Mouse (Mus musculus): ENCODE results near the gene Ccdc14. TPM values are rescaled to one million over a fixed set of nuclear protein-coding genes. Genes with fewer than 3 reads are reported as not detected.

Ccdc14 gene
- polyA plus RNA-seq, 1 experiment from 2014 or later, result 8.5 TPM

DNA sequence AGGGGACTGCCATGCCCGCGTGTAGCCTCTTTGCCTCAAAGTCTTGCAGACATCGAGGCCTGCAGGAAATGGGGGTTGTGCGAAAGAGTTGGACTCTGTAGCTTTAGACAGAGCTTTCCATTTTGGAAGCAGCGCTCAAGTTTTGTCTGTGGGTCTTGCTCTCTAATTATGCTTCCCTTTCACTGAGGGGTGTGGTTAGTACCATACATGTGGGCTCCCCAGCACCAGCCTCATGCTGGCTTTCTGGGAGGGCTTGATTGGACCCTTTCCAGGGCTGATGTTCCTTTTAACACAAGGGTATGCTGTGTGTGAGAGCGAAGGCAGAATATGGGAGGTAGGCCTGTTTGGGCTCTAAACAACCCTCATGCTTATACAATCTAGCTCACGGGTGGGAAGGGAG is 66.6 kb downstream of the Ccdc14 start:
- Histone ChIP-seq H3K4me3 (ENCODE audit: low read depth, low read length) (no peak overlapping the region), H3K9me3 (ENCODE audit: control insufficient read depth, low read depth, low read length) (no peaks in the 10 kb centered on the region), H3K9ac (replicated peaks; ENCODE audit: low read depth, low read length) (no peak overlapping the region), H3K27me3 (ENCODE audit: control insufficient read depth, insufficient read depth, low read length) (no peaks in the 10 kb centered on the region), H3K36me3 (ENCODE audit: control insufficient read depth, insufficient read depth, low read length) (no peaks in the 10 kb centered on the region), H3K27ac (ENCODE audit: low read length) (no peak overlapping the region), H3K4me2 (replicated peaks; ENCODE audit: low read depth, low read length) (no peak overlapping the region), H3K4me1 (ENCODE audit: control insufficient read depth, insufficient read depth, low read length) (no peaks in the 10 kb centered on the region)
- no peak for ATAC-seq (ENCODE audit: insufficient number of reproducible peaks, insufficient read depth, low FRiP score, low read depth)
- WGBS, result 84% methylated on average over 7 of the region's 7 CpGs

DNA sequence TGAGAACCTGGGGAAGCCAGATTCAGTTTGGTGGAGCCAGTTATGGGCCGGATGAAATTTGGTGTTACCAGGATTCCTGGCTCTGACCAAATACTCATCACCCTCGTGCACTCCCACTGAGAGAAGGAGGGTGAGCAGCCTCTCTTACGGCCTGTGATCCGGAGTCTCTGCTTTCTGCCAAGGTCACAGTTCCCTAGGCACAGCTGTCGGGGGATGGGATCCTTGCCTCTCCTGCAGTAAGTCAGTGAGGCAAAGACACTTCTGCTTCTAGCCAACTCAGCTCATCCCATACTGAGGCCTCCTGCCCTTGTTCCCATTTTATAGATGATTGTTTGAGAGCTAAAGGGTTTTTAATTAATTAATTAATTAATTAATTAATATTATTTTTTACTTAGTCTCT is 67.8 kb downstream of the Ccdc14 start:
- Histone ChIP-seq H3K4me2 (replicated peaks; ENCODE audit: low read depth, low read length) (no peak overlapping the region), H3K9me3 (ENCODE audit: control insufficient read depth, low read depth, low read length) (no peaks in the 10 kb centered on the region), H3K4me3 (ENCODE audit: low read depth, low read length) (no peak overlapping the region), H3K4me1 (ENCODE audit: control insufficient read depth, insufficient read depth, low read length) (no peaks in the 10 kb centered on the region), H3K36me3 (ENCODE audit: control insufficient read depth, insufficient read depth, low read length) (no peaks in the 10 kb centered on the region), H3K9ac (replicated peaks; ENCODE audit: low read depth, low read length) (no peak overlapping the region), H3K27me3 (ENCODE audit: control insufficient read depth, insufficient read depth, low read length) (no peaks in the 10 kb centered on the region), H3K27ac (ENCODE audit: low read length) (no peak overlapping the region)
- no peak for ATAC-seq (ENCODE audit: insufficient number of reproducible peaks, insufficient read depth, low FRiP score, low read depth)
- 60% methylated on average over 5 of the region's 5 CpGs for WGBS

- Histone ChIP-seq H3K4me2 (replicated peaks; ENCODE audit: low read depth, low read length) (no peak overlapping the region), H3K4me1 (ENCODE audit: control insufficient read depth, insufficient read depth, low read length) (no peaks in the 10 kb centered on the region), H3K4me3 (ENCODE audit: low read depth, low read length) (no peak overlapping the region), H3K9ac (replicated peaks; ENCODE audit: low read depth, low read length) (no peak overlapping the region), H3K36me3 (ENCODE audit: control insufficient read depth, insufficient read depth, low read length) (no peaks in the 10 kb centered on the region), H3K9me3 (ENCODE audit: control insufficient read depth, low read depth, low read length) (no peaks in the 10 kb centered on the region), H3K27ac (ENCODE audit: low read length) (no peak overlapping the region), H3K27me3 (ENCODE audit: control insufficient read depth, insufficient read depth, low read length) (no peaks in the 10 kb centered on the region)
- ATAC-seq (ENCODE audit: insufficient number of reproducible peaks, insufficient read depth, low FRiP score, low read depth), result no peak
- 83% methylated on average over 9 of the region's 9 CpGs for WGBS
Observed at GRCm38 (mm10) chr16:34763959-34764591, 73.7 kb downstream of the Ccdc14 start.

DNA sequence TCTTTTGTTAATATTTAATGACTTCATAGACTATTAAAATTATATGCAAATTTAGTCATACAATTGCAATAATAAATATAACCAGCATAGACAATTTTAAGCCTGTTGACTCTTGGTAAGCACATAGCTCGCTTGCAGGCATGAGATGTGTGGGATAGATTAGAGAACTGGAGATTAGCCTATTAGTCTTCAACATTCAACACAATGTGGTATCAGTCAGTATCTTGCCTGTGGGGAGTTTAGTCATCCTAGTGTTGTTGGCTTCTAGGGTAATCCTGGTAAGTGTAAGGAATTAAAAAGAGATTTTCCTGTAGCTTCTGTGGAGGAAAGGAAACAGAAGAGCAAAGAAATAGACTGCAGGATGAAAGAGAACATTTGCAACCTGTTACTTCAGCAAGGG is 75.2 kb downstream of the Ccdc14 start:
- Histone ChIP-seq H3K4me3 (ENCODE audit: low read depth, low read length) (no peak overlapping the region), H3K4me1 (ENCODE audit: control insufficient read depth, insufficient read depth, low read length) (no peaks in the 10 kb centered on the region), H3K9ac (replicated peaks; ENCODE audit: low read depth, low read length) (no peak overlapping the region), H3K27me3 (ENCODE audit: control insufficient read depth, insufficient read depth, low read length) (no peaks in the 10 kb centered on the region), H3K36me3 (ENCODE audit: control insufficient read depth, insufficient read depth, low read length) (no peaks in the 10 kb centered on the region), H3K4me2 (replicated peaks; ENCODE audit: low read depth, low read length) (no peak overlapping the region), H3K27ac (ENCODE audit: low read length) (no peak overlapping the region), H3K9me3 (ENCODE audit: control insufficient read depth, low read depth, low read length) (no peaks in the 10 kb centered on the region)
- WGBS, result 84% methylated on average over 1 of the region's 1 CpGs
- no peak for ATAC-seq (ENCODE audit: insufficient number of reproducible peaks, insufficient read depth, low FRiP score, low read depth)

DNA sequence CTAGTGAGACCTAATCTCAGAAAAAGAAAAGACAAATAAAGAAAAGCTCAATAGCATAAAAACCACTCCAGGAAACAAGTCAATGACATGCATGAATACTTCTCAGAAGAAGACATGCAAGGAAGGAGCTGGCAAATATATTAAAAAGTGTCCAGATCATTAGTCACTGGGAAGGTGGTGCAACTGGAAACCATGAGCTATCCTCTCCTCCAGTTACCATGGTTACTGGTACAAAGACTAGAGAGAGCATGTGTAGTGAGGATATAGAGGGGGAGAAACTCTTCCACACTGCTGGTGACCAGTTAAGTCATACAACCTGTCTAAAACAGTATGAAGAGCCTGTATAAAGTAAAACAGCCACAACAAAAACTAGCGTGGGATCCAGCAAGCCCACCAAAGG is 75.8 kb downstream of the Ccdc14 start:
- H3K9ac ChIP-seq (replicated peaks; ENCODE audit: low read depth, low read length), result no peak overlapping the region
- H3K4me3 ChIP-seq (ENCODE audit: low read depth, low read length), result no peak overlapping the region
- no peak for ATAC-seq (ENCODE audit: insufficient number of reproducible peaks, insufficient read depth, low FRiP score, low read depth)
- no peaks in the 10 kb centered on the region for H3K9me3 ChIP-seq (ENCODE audit: control insufficient read depth, low read depth, low read length)
- no peak overlapping the region for H3K4me2 ChIP-seq (replicated peaks; ENCODE audit: low read depth, low read length)
- H3K36me3 ChIP-seq (ENCODE audit: control insufficient read depth, insufficient read depth, low read length), result no peaks in the 10 kb centered on the region
- H3K27ac ChIP-seq (ENCODE audit: low read length), result no peak overlapping the region
- H3K4me1 ChIP-seq (ENCODE audit: control insufficient read depth, insufficient read depth, low read length), result no peaks in the 10 kb centered on the region
- no peaks in the 10 kb centered on the region for H3K27me3 ChIP-seq (ENCODE audit: control insufficient read depth, insufficient read depth, low read length)
- 97% methylated on average over 1 of the region's 1 CpGs for WGBS

DNA sequence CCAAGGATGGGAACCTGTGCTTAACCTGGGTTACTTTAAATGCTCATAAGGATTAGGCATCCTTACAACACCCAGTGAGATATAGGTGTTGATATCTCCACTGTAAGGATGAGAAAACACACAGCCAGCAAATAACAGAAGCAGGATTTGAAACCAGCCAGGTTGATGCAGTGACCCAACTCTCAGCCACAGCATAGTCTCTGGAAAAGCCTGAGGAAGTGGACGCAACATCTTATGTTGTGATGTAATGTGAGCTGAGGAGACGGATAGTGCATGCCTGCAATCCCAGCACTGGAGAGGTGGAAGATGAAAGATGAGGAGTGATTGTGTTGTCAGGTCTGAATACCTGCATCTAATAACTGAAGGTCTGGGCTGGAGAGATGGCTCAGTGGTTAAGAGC is 77.0 kb downstream of the Ccdc14 start:
- no peak overlapping the region for H3K27ac ChIP-seq (ENCODE audit: low read length)
- H3K4me2 ChIP-seq (replicated peaks; ENCODE audit: low read depth, low read length), result no peak overlapping the region
- no peak overlapping the region for H3K4me3 ChIP-seq (ENCODE audit: low read depth, low read length)
- no peaks in the 10 kb centered on the region for H3K4me1 ChIP-seq (ENCODE audit: control insufficient read depth, insufficient read depth, low read length)
- ATAC-seq (ENCODE audit: insufficient number of reproducible peaks, insufficient read depth, low FRiP score, low read depth), result no peak
- no peaks in the 10 kb centered on the region for H3K9me3 ChIP-seq (ENCODE audit: control insufficient read depth, low read depth, low read length)
- no peak overlapping the region for H3K9ac ChIP-seq (replicated peaks; ENCODE audit: low read depth, low read length)
- no peaks in the 10 kb centered on the region for H3K27me3 ChIP-seq (ENCODE audit: control insufficient read depth, insufficient read depth, low read length)
- WGBS, result 82% methylated on average over 2 of the region's 2 CpGs
- H3K36me3 ChIP-seq (ENCODE audit: control insufficient read depth, insufficient read depth, low read length), result no peaks in the 10 kb centered on the region

DNA sequence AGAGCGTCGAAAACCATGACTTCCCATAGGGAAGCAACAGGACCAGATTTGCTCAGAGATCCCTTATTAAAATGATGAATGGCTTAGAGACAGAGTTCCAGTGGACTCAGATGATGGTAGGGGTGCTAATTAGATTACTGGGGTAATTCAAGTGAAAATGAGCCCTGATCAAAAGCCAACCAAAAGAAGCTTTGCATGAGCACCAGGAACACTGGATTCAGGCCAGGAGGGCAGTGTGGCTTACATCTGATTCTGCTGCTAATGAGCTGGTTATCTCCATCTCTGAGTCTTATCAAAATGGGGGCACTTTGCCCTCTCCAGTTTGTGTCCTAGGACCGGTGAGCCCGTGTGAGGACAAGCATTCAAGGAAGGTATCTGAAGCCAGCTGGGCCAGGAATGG is 78.0 kb downstream of the Ccdc14 start:
- WGBS, result 65% methylated on average over 4 of the region's 4 CpGs
- no peaks in the 10 kb centered on the region for H3K9me3 ChIP-seq (ENCODE audit: control insufficient read depth, low read depth, low read length)
- no peaks in the 10 kb centered on the region for H3K36me3 ChIP-seq (ENCODE audit: control insufficient read depth, insufficient read depth, low read length)
- no peak overlapping the region for H3K9ac ChIP-seq (replicated peaks; ENCODE audit: low read depth, low read length)
- H3K4me1 ChIP-seq (ENCODE audit: control insufficient read depth, insufficient read depth, low read length), result no peaks in the 10 kb centered on the region
- no peak overlapping the region for H3K27ac ChIP-seq (ENCODE audit: low read length)
- no peaks in the 10 kb centered on the region for H3K27me3 ChIP-seq (ENCODE audit: control insufficient read depth, insufficient read depth, low read length)
- H3K4me2 ChIP-seq (replicated peaks; ENCODE audit: low read depth, low read length), result no peak overlapping the region
- ATAC-seq (ENCODE audit: insufficient number of reproducible peaks, insufficient read depth, low FRiP score, low read depth), result no peak
- H3K4me3 ChIP-seq (ENCODE audit: low read depth, low read length), result no peak overlapping the region

- H3K9ac ChIP-seq (replicated peaks; ENCODE audit: low read depth, low read length), result no peak overlapping the region
- no peaks in the 10 kb centered on the region for H3K36me3 ChIP-seq (ENCODE audit: control insufficient read depth, insufficient read depth, low read length)
- no peak overlapping the region for H3K27ac ChIP-seq (ENCODE audit: low read length)
- no peaks in the 10 kb centered on the region for H3K9me3 ChIP-seq (ENCODE audit: control insufficient read depth, low read depth, low read length)
- no peaks in the 10 kb centered on the region for H3K4me1 ChIP-seq (ENCODE audit: control insufficient read depth, insufficient read depth, low read length)
- ATAC-seq (ENCODE audit: insufficient number of reproducible peaks, insufficient read depth, low FRiP score, low read depth), result no peak
- H3K4me3 ChIP-seq (ENCODE audit: low read depth, low read length), result no peak overlapping the region
- no peaks in the 10 kb centered on the region for H3K27me3 ChIP-seq (ENCODE audit: control insufficient read depth, insufficient read depth, low read length)
- WGBS, result 87% methylated on average over 4 of the region's 4 CpGs
- H3K4me2 ChIP-seq (replicated peaks; ENCODE audit: low read depth, low read length), result no peak overlapping the region
Observed at GRCm38 (mm10) chr16:34770127-34770526, 79.7 kb downstream of the Ccdc14 start.

GRCm38 (mm10) chr16:34772445-34773032 is 82.1 kb downstream of the Ccdc14 start:
- H3K27ac ChIP-seq (ENCODE audit: low read length), result no peak overlapping the region
- no peak overlapping the region for H3K9ac ChIP-seq (replicated peaks; ENCODE audit: low read depth, low read length)
- no peak overlapping the region for H3K4me3 ChIP-seq (ENCODE audit: low read depth, low read length)
- no peaks in the 10 kb centered on the region for H3K9me3 ChIP-seq (ENCODE audit: control insufficient read depth, low read depth, low read length)
- H3K4me2 ChIP-seq (replicated peaks; ENCODE audit: low read depth, low read length), result no peak overlapping the region
- H3K4me1 ChIP-seq (ENCODE audit: control insufficient read depth, insufficient read depth, low read length), result no peaks in the 10 kb centered on the region
- H3K27me3 ChIP-seq (ENCODE audit: control insufficient read depth, insufficient read depth, low read length), result no peaks in the 10 kb centered on the region
- no peak for ATAC-seq (ENCODE audit: insufficient number of reproducible peaks, insufficient read depth, low FRiP score, low read depth)
- no peaks in the 10 kb centered on the region for H3K36me3 ChIP-seq (ENCODE audit: control insufficient read depth, insufficient read depth, low read length)
- WGBS, result 81% methylated on average over 4 of the region's 4 CpGs
